Mouse (Mus musculus) midbrain, embryonic 14.5 days (tissue): ENCODE data around the gene Cyct. TPM values are rescaled to one million over a fixed set of nuclear protein-coding genes. Genes with fewer than 3 reads are reported as not detected.

Source experiments
- ATAC-seq: fragments of 200-750 bp; cut with Nextera tagmentation; 2 replicates; pipeline ENCODE4 v1.8.0; 2017; ENCODE audit warnings: moderate number of reproducible peaks, moderate library complexity; ENCODE audit not compliant: low FRiP score, low TSS enrichment
- DNase-seq: peaks from one replicate; pipeline ENCODE4 v3.0.0-alpha.2; 2015
- H3K27ac ChIP-seq: fragments of 300-500 bp; sonication (generic); replicated peaks from 2 replicates; pipeline ENCODE4 v1.5.1; 2014; ENCODE audit warnings: mild to moderate bottlenecking, low read depth, low read length, moderate library complexity
- H3K27me3 ChIP-seq: fragments of 300-500 bp; sonication (generic); 2 replicates; pipeline ENCODE4 v1.6.1; 2014; ENCODE audit warnings: low read length, control low read depth, mixed read lengths; ENCODE audit not compliant: control insufficient read depth, insufficient read depth
- H3K36me3 ChIP-seq: fragments of 300-500 bp; sonication (generic); 2 replicates; pipeline ENCODE4 v1.6.1; 2014; ENCODE audit warnings: low read length, control low read depth; ENCODE audit not compliant: control insufficient read depth, insufficient read depth
- H3K4me1 ChIP-seq: fragments of 300-500 bp; sonication (generic); 2 replicates; pipeline ENCODE4 v1.6.1; 2014; ENCODE audit warnings: mild to moderate bottlenecking, antibody characterized with exemption, low read length, control low read depth; ENCODE audit not compliant: control insufficient read depth, insufficient read depth
- H3K4me2 ChIP-seq: fragments of 300-500 bp; sonication (generic); 2 replicates; pipeline ENCODE4 v1.6.1; 2014; ENCODE audit warnings: mild to moderate bottlenecking, low read length, moderate library complexity
- H3K4me3 ChIP-seq: fragments of 300-500 bp; sonication (generic); replicated peaks from 2 replicates; pipeline ENCODE4 v1.5.1; 2014; ENCODE audit warnings: low read depth, low read length
- H3K9ac ChIP-seq: fragments of 300-500 bp; sonication (generic); replicated peaks from 2 replicates; pipeline ENCODE4 v1.6.1; 2014; ENCODE audit warnings: mild to moderate bottlenecking, low read length, moderate library complexity
- H3K9me3 ChIP-seq: fragments of 300-500 bp; sonication (generic); 2 replicates; pipeline ENCODE4 v1.6.1; 2016; ENCODE audit warnings: low read length, control low read depth, mixed read lengths; ENCODE audit not compliant: control insufficient read depth
- WGBS: fragments of 180-500 bp; shearing (Covaris S2); extraction: QIAGEN DNeasy Blood & Tissue Kit; methylation state at CpG from one replicate; pipeline ENCODE4 v1.1.7; 2014; 5-methylcytosine and 5-hydroxymethylcytosine counted together
- polyA plus RNA-seq: library from polyadenylated mRNA; unstranded; fragments of >200 nt; fragmentation: Nextera tagmentation; extraction: Ambion mirVana; gene quantifications from 2 replicates; pipeline ENCODE4 v1.2.1, GENCODE M21; 2014

Gene Cyct
- polyA plus RNA-seq, 1 experiment from 2014 or later: not detected

GRCm38 (mm10) chr2:76362111-76362510 is 1.9 kb upstream of the Cyct start:
- no peak for ATAC-seq
- peak; percentile 38 for DNase-seq
- no peaks in the 10 kb centered on the region for H3K9me3 ChIP-seq
- H3K4me2 ChIP-seq: no peak overlapping the region
- WGBS: 65% methylated on average over 2 of the region's 2 CpGs
- H3K4me1 ChIP-seq: no peaks in the 10 kb centered on the region
- H3K36me3 ChIP-seq: no peaks in the 10 kb centered on the region
- H3K4me3 ChIP-seq: no peak overlapping the region
- no peaks in the 10 kb centered on the region for H3K27me3 ChIP-seq
- no peak overlapping the region for H3K9ac ChIP-seq
- H3K27ac ChIP-seq: no peak overlapping the region

GRCm38 (mm10) chr2:76347839-76348238 is 12.4 kb downstream of the Cyct start:
- no peak for ATAC-seq
- no peak overlapping the region for H3K4me2 ChIP-seq
- 73% methylated on average over 6 of the region's 6 CpGs for WGBS
- no peaks in the 10 kb centered on the region for H3K9me3 ChIP-seq
- DNase-seq: no peak
- H3K9ac ChIP-seq: no peak overlapping the region
- no peak overlapping the region for H3K27ac ChIP-seq
- no peak overlapping the region for H3K4me3 ChIP-seq
- H3K4me1 ChIP-seq: no peaks in the 10 kb centered on the region
- no peaks in the 10 kb centered on the region for H3K27me3 ChIP-seq
- H3K36me3 ChIP-seq: no peaks in the 10 kb centered on the region

DNA sequence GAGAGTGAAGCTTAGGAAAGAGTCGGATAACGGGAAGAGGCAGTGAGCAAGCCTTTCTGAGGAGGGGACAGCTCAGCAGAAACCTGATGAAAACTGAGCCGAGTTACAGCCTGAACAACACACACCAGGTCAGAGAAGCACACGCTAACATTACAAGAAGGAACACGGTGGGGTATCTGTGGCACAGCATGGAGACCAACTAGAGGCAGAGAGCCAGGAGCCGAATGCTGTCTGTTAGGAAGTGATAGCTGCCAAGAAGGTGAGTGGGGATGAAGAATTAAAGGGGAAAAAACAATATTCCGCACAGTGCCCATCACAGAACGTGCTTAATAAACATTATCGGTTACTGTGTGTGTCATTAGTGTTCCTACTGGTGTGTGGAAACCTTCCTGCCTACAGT is 18.1 kb downstream of the Cyct start:
- H3K9ac ChIP-seq: no peak overlapping the region
- ATAC-seq (no peak), DNase-seq (no peak)
- H3K4me3 ChIP-seq: no peak overlapping the region
- H3K36me3 ChIP-seq: no peaks in the 10 kb centered on the region
- WGBS: 91% methylated on average over 9 of the region's 9 CpGs
- H3K4me1 ChIP-seq: 0 out of 2 replicates have a peak, but pooled peaks cover 6% of the 10 kb centered on the region
- H3K27me3 ChIP-seq: 0 out of 2 replicates have a peak, but pooled peaks cover 8% of the 10 kb centered on the region
- no peaks in the 10 kb centered on the region for H3K9me3 ChIP-seq
- no peak overlapping the region for H3K4me2 ChIP-seq
- no peak overlapping the region for H3K27ac ChIP-seq

DNA sequence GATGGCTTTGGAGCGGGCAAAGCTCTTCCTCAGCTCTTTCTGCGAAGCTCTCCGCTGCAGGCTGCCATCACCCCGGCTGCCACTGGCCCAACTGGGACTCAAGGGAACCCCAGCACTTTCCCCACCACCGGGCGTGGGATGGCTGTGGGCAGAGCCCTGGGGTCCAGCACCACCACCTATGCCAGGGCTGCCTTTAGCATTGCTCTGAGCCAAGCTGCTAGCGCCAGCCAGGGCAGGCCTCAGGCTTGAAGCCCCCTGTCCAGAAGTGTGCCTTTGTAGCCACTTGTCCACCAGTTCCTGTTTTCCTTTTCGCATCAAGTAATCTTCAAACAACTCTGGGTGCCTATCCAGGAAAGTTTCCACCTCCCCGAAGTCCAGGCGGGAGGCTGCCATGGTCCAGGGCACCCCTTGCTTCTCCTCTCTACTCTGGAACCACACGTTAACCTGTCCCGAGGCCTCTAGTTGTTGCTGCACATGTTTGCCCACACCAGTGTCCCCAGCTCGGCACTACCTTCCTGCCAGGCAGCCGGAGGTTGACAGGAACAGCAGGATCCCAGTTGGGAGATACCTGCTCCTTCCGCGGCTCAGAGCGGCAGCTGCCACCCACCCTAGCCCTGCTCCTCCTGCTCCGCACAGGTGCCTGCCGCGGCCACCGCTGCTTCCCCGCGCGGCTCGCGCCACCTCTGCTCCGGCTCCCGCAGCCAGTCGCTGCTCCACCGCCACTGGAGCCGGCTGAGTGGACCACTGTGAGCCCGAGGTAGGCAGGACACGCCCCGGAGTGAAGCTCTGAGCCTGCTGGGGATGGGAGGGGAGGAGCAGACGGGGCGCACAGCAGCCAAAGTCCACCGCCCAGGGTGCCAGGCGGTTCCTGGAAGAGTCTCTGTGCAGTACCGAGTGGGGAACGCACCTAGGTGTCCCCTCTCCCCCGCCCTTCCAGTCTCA is 21.8 kb downstream of the Cyct start, which contains the start of gene Pde11a:
Pde11a (minus strand) TSS at position 560 of the 942 bp plus-strand sequence.
- Histone ChIP-seq H3K27me3 (0 out of 2 replicates have a peak, but pooled peaks cover 8% of the 10 kb centered on the region), H3K4me2 (peak within 1 kb of the TSS; percentile 92), H3K9ac (peak within 1 kb of the TSS; percentile 57), H3K36me3 (no peaks in the 10 kb centered on the region), H3K4me3 (peak within 1 kb of the TSS; percentile 42), H3K9me3 (no peaks in the 10 kb centered on the region), H3K27ac (no peak within 1 kb of the TSS), H3K4me1 (0 out of 2 replicates have a peak, but pooled peaks cover 6% of the 10 kb centered on the region)
- DNase-seq (peak; percentile 58), ATAC-seq (peak; percentile 55; the same call in 1 of the 2 replicates)
- WGBS: 19% methylated on average over 40 of the region's 41 CpGs

GRCm38 (mm10) chr2:76334596-76334995 is 25.7 kb downstream of the Cyct start:
- H3K4me1 ChIP-seq: 0 out of 2 replicates have a peak, but pooled peaks cover 6% of the 10 kb centered on the region
- no peaks in the 10 kb centered on the region for H3K9me3 ChIP-seq
- 0 out of 2 replicates have a peak, but pooled peaks cover 8% of the 10 kb centered on the region for H3K27me3 ChIP-seq
- H3K9ac ChIP-seq: no peak overlapping the region
- no peak overlapping the region for H3K27ac ChIP-seq
- no peaks in the 10 kb centered on the region for H3K36me3 ChIP-seq
- ATAC-seq: no peak
- H3K4me2 ChIP-seq: no peak overlapping the region
- no peak for DNase-seq
- 84% methylated on average over 5 of the region's 5 CpGs for WGBS
- no peak overlapping the region for H3K4me3 ChIP-seq

DNA sequence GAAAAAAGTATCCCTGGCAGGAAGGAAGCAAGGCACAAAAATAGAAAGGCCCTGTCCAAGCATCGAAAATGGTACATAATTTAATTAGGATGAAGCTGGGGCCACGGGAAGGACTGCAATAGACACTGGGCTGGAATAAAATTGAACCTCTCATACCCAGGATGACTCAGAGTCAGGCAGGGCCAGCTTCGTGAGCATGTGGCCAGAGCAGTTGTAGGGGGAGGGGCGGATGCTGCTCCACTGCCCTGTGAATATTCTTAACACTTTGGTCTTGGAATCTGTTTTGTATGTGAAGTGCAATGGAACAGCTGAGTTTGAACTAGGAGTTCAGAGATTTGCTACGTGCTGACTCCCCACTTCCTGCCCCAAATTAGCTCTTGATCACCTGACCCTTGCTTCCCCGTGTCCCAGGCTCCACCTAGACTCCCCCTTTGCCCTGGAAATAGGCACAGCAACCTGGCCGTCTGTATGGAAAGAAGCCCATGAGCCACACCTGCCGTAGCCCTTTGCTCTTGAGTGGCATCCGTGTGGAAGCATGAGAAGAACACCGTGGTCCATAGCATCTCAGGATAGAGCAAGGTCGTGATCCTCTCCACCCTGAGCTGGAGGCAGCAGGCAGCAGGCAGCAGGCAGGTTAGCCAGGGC is 28.0 kb downstream of the Cyct start:
- DNase-seq (no peak), ATAC-seq (no peak)
- H3K27me3 ChIP-seq: no peaks in the 10 kb centered on the region
- no peaks in the 10 kb centered on the region for H3K9me3 ChIP-seq
- no peak overlapping the region for H3K4me2 ChIP-seq
- no peak overlapping the region for H3K4me3 ChIP-seq
- H3K27ac ChIP-seq: no peak overlapping the region
- no peaks in the 10 kb centered on the region for H3K36me3 ChIP-seq
- no peak overlapping the region for H3K9ac ChIP-seq
- H3K4me1 ChIP-seq: no peaks in the 10 kb centered on the region
- 80% methylated on average over 11 of the region's 11 CpGs for WGBS

GRCm38 (mm10) chr2:76330081-76330480 is 30.2 kb downstream of the Cyct start:
- H3K4me2 ChIP-seq: no peak overlapping the region
- 90% methylated on average over 5 of the region's 5 CpGs for WGBS
- H3K36me3 ChIP-seq: no peaks in the 10 kb centered on the region
- H3K9ac ChIP-seq: no peak overlapping the region
- H3K27ac ChIP-seq: no peak overlapping the region
- no peak for DNase-seq
- no peaks in the 10 kb centered on the region for H3K4me1 ChIP-seq
- ATAC-seq: no peak
- H3K9me3 ChIP-seq: no peaks in the 10 kb centered on the region
- no peak overlapping the region for H3K4me3 ChIP-seq
- H3K27me3 ChIP-seq: no peaks in the 10 kb centered on the region

- no peaks in the 10 kb centered on the region for H3K9me3 ChIP-seq
- ATAC-seq: no peak
- no peaks in the 10 kb centered on the region for H3K27me3 ChIP-seq
- WGBS: 92% methylated on average over 3 of the region's 3 CpGs
- H3K4me1 ChIP-seq: no peaks in the 10 kb centered on the region
- no peak overlapping the region for H3K27ac ChIP-seq
- no peaks in the 10 kb centered on the region for H3K36me3 ChIP-seq
- H3K4me2 ChIP-seq: no peak overlapping the region
- no peak overlapping the region for H3K9ac ChIP-seq
- DNase-seq: no peak
- H3K4me3 ChIP-seq: no peak overlapping the region
Observed at GRCm38 (mm10) chr2:76326161-76326560, 34.1 kb downstream of the Cyct start.
